ENCODE assay signal across 12 mouse cellular contexts in the genomic region with DNA sequence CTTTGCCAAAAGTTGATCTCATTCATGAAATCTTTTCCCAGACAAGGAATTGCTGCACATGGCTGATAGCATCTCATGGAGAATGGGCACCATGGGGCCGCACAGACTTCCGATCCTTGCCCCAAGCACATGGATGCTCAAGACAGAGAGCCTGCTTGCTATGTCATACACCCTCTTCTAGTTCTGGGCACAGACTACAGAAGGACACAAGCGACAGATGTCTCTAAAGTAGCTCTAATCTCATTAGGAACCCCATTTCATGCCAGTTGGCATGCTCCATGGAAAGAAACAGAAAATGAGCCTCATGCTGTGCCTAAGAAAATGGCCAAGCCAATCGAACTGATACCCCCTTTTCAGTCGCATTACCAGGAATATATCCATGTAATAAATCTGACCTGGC.
DNase-seq lines count a peak whose midpoint lies in the region; ATAC-seq and TF ChIP-seq lines count a peak whose summit lies in the region.
"Had no signal": no experiment of that assay in that cellular context is flagged by ENCODE, and none has a peak within 500 bp of the region (broad histone marks: within the 10 kb centered on the region; RNA-seq: fewer than 3 reads in every experiment).

No protein-coding gene starts in this region.

- H3K9ac ChIP-seq in forebrain, postnatal 0 days, result no peak overlapping the region
- H3K9ac ChIP-seq in midbrain, postnatal 0 days (replicated peaks; ENCODE audit: low read length, poor library complexity, severe bottlenecking), result no peak overlapping the region
- H3K9ac ChIP-seq: liver, embryonic 13.5 days had no signal

- peak; percentile 82 for ATAC-seq in forebrain, postnatal 0 days
- ATAC-seq in midbrain, postnatal 0 days (ENCODE audit: low FRiP score), result peak; percentile 38; the same call in 1 of the 2 replicates

- H3K4me1 ChIP-seq in forebrain, postnatal 0 days (ENCODE audit: insufficient read depth), result 0 out of 2 replicates have a peak, but pooled peaks cover 2% of the 10 kb centered on the region
- H3K4me1 ChIP-seq in midbrain, postnatal 0 days (ENCODE audit: insufficient read depth, low read length), result peaks cover 6% of the 10 kb centered on the region; the same call in 1 of the 2 replicates
- H3K4me1 ChIP-seq: liver, embryonic 13.5 days had no signal

- H3K4me2 ChIP-seq in forebrain, postnatal 0 days (ENCODE audit: low read depth), result no peak overlapping the region
- no peak overlapping the region for H3K4me2 ChIP-seq in midbrain, postnatal 0 days (ENCODE audit: low read depth, low read length, poor library complexity, severe bottlenecking)
- H3K4me2 ChIP-seq: liver, embryonic 13.5 days had no signal

- H3K36me3 ChIP-seq in forebrain, postnatal 0 days (ENCODE audit: insufficient read depth), result no peaks in the 10 kb centered on the region
- no peaks in the 10 kb centered on the region for H3K36me3 ChIP-seq in midbrain, postnatal 0 days (ENCODE audit: insufficient read depth, low read length)
- H3K36me3 ChIP-seq: liver, embryonic 13.5 days had no signal

- H3K27me3 ChIP-seq in forebrain, postnatal 0 days (ENCODE audit: insufficient read depth, low read length), result no peaks in the 10 kb centered on the region
- no peaks in the 10 kb centered on the region for H3K27me3 ChIP-seq in midbrain, postnatal 0 days (ENCODE audit: insufficient read depth, low read length)
- H3K27me3 ChIP-seq: liver, embryonic 13.5 days had no signal

- 36% methylated on average over 5 of the region's 5 CpGs for WGBS in forebrain, postnatal 0 days
- 34% methylated on average over 5 of the region's 5 CpGs for WGBS in midbrain, postnatal 0 days

- TF ChIP-seq CTCF in forebrain, postnatal 0 days (IDR thresholded peaks at IDR 0.05; ENCODE audit: low read depth), result no peak
- TF ChIP-seq CTCF in midbrain, postnatal 0 days (IDR thresholded peaks at IDR 0.05), result no peak

- no peak overlapping the region for H3K27ac ChIP-seq in forebrain, postnatal 0 days (ENCODE audit: low read depth, low read length)
- H3K27ac ChIP-seq in midbrain, postnatal 0 days (ENCODE audit: low read depth, low read length), result no peak overlapping the region
- H3K27ac ChIP-seq: liver, embryonic 13.5 days had no signal

- no peaks in the 10 kb centered on the region for H3K9me3 ChIP-seq in forebrain, postnatal 0 days (ENCODE audit: low read length)
- H3K9me3 ChIP-seq in midbrain, postnatal 0 days (ENCODE audit: low read length), result no peaks in the 10 kb centered on the region
- H3K9me3 ChIP-seq: liver, embryonic 13.5 days had no signal

- H3K4me3 ChIP-seq in forebrain, postnatal 0 days (ENCODE audit: low read depth, low read length), result no peak overlapping the region
- no peak overlapping the region for H3K4me3 ChIP-seq in midbrain, postnatal 0 days (ENCODE audit: low read depth, low read length)
- H3K4me3 ChIP-seq: liver, embryonic 13.5 days had no signal

- peak; percentile 15 for DNase-seq in gastrocnemius, adult 18-20 months (ENCODE audit: low spot score)
- DNase-seq in gastrocnemius, postnatal 10 days, result no peak
- peak; percentile 25 for DNase-seq in lung, postnatal 10 days
- no peak for DNase-seq in lung, postnatal 14 days
- DNase-seq in forebrain, postnatal 0 days, result peak; percentile 73
- peak; percentile 76 for DNase-seq in midbrain, postnatal 0 days (ENCODE audit: low spot score)
- no peak for DNase-seq in kidney, adult 11 months
- no peak for DNase-seq in T-cell, adult 2 months (ENCODE audit: low spot score)
- DNase-seq: embryo, embryonic 11 days; kidney, postnatal 4 days; liver, embryonic 13.5 days; spleen, adult 18-20 months had no signal

Comparison
In these comparisons a context has a peak if more than half of its experiments do, and no peak if none do; other contexts are left out.
1. DNase-seq: peak in gastrocnemius, adult 18-20 months (single experiment), lung, postnatal 10 days (single experiment), forebrain, postnatal 0 days (single experiment) and midbrain, postnatal 0 days (single experiment); none in gastrocnemius, postnatal 10 days (single experiment), lung, postnatal 14 days (single experiment), kidney, adult 11 months (single experiment) and T-cell, adult 2 months (single experiment).